Mouse (Mus musculus) limb, embryonic 12.5 days (tissue): ENCODE data around the gene Gm11733. TPM values are rescaled to one million over a fixed set of nuclear protein-coding genes. Genes with fewer than 3 reads are reported as not detected.

ENCODE experiments used
- ATAC-seq: fragments of 200-750 bp; cut with Nextera tagmentation; 2 replicates; pipeline ENCODE4 v1.8.0; 2017; ENCODE audit warnings: low read depth, moderate TSS enrichment; ENCODE audit not compliant: insufficient number of reproducible peaks, insufficient read depth, low FRiP score, low TSS enrichment
- H3K27ac ChIP-seq: fragments of 300-500 bp; sonication (generic); 2 replicates; pipeline ENCODE4 v1.5.1; 2016; ENCODE audit warnings: mild to moderate bottlenecking, moderate library complexity
- H3K27me3 ChIP-seq: fragments of 300-500 bp; sonication (generic); 2 replicates; pipeline ENCODE4 v1.6.1; 2016; ENCODE audit warnings: mild to moderate bottlenecking, moderate library complexity
- H3K36me3 ChIP-seq: fragments of 300-500 bp; sonication (generic); 2 replicates; pipeline ENCODE4 v1.6.1; 2016; ENCODE audit warnings: mild to moderate bottlenecking, moderate library complexity
- H3K4me1 ChIP-seq: fragments of 300-500 bp; sonication (generic); replicated peaks from 2 replicates; pipeline ENCODE4 v1.6.1; 2016
- H3K4me2 ChIP-seq: fragments of 300-500 bp; sonication (generic); 2 replicates; pipeline ENCODE4 v1.6.1; 2016; ENCODE audit warnings: mild to moderate bottlenecking, moderate library complexity
- H3K4me3 ChIP-seq: fragments of 300-500 bp; sonication (generic); replicated peaks from 2 replicates; pipeline ENCODE4 v1.5.1; 2016; ENCODE audit warnings: mild to moderate bottlenecking
- H3K9ac ChIP-seq: fragments of 300-500 bp; sonication (generic); replicated peaks from 2 replicates; pipeline ENCODE4 v1.6.1; 2016; ENCODE audit warnings: mild to moderate bottlenecking, moderate library complexity
- H3K9me3 ChIP-seq: fragments of 300-500 bp; sonication (generic); 2 replicates; pipeline ENCODE4 v1.6.1; 2016; ENCODE audit warnings: mild to moderate bottlenecking, moderate library complexity
- WGBS: fragments of 180-500 bp; shearing (Covaris S2); methylation state at CpG from one replicate; pipeline ENCODE4 v1.1.7; 2016; 5-methylcytosine and 5-hydroxymethylcytosine counted together
- polyA plus RNA-seq: library from polyadenylated mRNA; unstranded; fragments of >200 nt; fragmentation: Nextera tagmentation; extraction: Ambion mirVana; gene quantifications from 2 replicates; pipeline ENCODE4 v1.2.1, GENCODE M21; 2016

The Gm11733 gene
- polyA plus RNA-seq, 1 experiment from 2014 or later = not detected

- 20% methylated on average over 5 of the region's 5 CpGs for WGBS
- ATAC-seq = no peak
- Histone ChIP-seq H3K4me3 (no peak overlapping the region), H3K27ac (no peak overlapping the region), H3K4me2 (no peak overlapping the region), H3K9ac (no peak overlapping the region), H3K9me3 (no peaks in the 10 kb centered on the region), H3K27me3 (peaks cover 30% of the 10 kb centered on the region), H3K4me1 (peaks cover 38% of the 10 kb centered on the region), H3K36me3 (no peaks in the 10 kb centered on the region)
Measured at GRCm38 (mm10) chr11:117466292-117466691, 17.9 kb upstream of the Gm11733 start.

- no peak overlapping the region for H3K4me2 ChIP-seq
Measured at GRCm38 (mm10) chr11:117466911-117467310, 17.3 kb upstream of the Gm11733 start.

GRCm38 (mm10) chr11:117468585-117469363 lies 15.4 kb upstream of the Gm11733 start:
- no peak overlapping the region for H3K9ac ChIP-seq
- H3K4me3 ChIP-seq = no peak overlapping the region
- no peak for ATAC-seq
- 0 out of 2 replicates have a peak, but pooled peaks cover 10% of the 10 kb centered on the region for H3K27me3 ChIP-seq
- H3K4me2 ChIP-seq = no peak overlapping the region
- WGBS = 46% methylated on average over 6 of the region's 6 CpGs
- H3K27ac ChIP-seq = no peak overlapping the region
- H3K4me1 ChIP-seq = peaks cover 24% of the 10 kb centered on the region; the same call in 1 of the 2 replicates
- H3K36me3 ChIP-seq = no peaks in the 10 kb centered on the region
- no peaks in the 10 kb centered on the region for H3K9me3 ChIP-seq

More at GRCm38 (mm10) chr11:117466911-117467310, 17.3 kb upstream of the Gm11733 start:
- peaks cover 38% of the 10 kb centered on the region for H3K4me1 ChIP-seq
- H3K4me3 ChIP-seq = no peak overlapping the region
- H3K36me3 ChIP-seq = no peaks in the 10 kb centered on the region
- H3K27ac ChIP-seq = no peak overlapping the region
- H3K9me3 ChIP-seq = no peaks in the 10 kb centered on the region
- no peak for ATAC-seq
- peaks cover 25% of the 10 kb centered on the region for H3K27me3 ChIP-seq
- WGBS = 84% methylated on average over 7 of the region's 7 CpGs
- H3K9ac ChIP-seq = no peak overlapping the region

GRCm38 (mm10) chr11:117469724-117470123 lies 14.4 kb upstream of the Gm11733 start:
- Histone ChIP-seq H3K36me3 (no peaks in the 10 kb centered on the region), H3K4me1 (peaks cover 24% of the 10 kb centered on the region; the same call in 1 of the 2 replicates), H3K27ac (no peak overlapping the region), H3K27me3 (0 out of 2 replicates have a peak, but pooled peaks cover 10% of the 10 kb centered on the region), H3K4me2 (no peak overlapping the region), H3K9ac (no peak overlapping the region), H3K9me3 (no peaks in the 10 kb centered on the region), H3K4me3 (no peak overlapping the region)
- 0 out of 2 replicates have a peak, but pooled peaks have one; percentile 20 for ATAC-seq
- 69% methylated on average over 5 of the region's 5 CpGs for WGBS

- Histone ChIP-seq H3K27me3 (0 out of 2 replicates have a peak, but pooled peaks cover 7% of the 10 kb centered on the region), H3K27ac (no peak overlapping the region), H3K4me3 (no peak overlapping the region), H3K4me2 (no peak overlapping the region), H3K36me3 (no peaks in the 10 kb centered on the region), H3K4me1 (peaks cover 21% of the 10 kb centered on the region; the same call in 1 of the 2 replicates), H3K9ac (no peak overlapping the region), H3K9me3 (no peaks in the 10 kb centered on the region)
- 88% methylated on average over 12 of the region's 12 CpGs for WGBS
- ATAC-seq = no peak
Measured at GRCm38 (mm10) chr11:117470586-117471195, 13.5 kb upstream of the Gm11733 start.

GRCm38 (mm10) chr11:117471625-117472283 lies 12.4 kb upstream of the Gm11733 start:
- no peak overlapping the region for H3K4me2 ChIP-seq
- WGBS = 68% methylated on average over 14 of the region's 14 CpGs
- H3K27ac ChIP-seq = no peak overlapping the region
- H3K27me3 ChIP-seq = 0 out of 2 replicates have a peak, but pooled peaks cover 2% of the 10 kb centered on the region
- H3K36me3 ChIP-seq = no peaks in the 10 kb centered on the region
- no peak overlapping the region for H3K9ac ChIP-seq
- ATAC-seq = no peak
- no peaks in the 10 kb centered on the region for H3K9me3 ChIP-seq
- no peak overlapping the region for H3K4me3 ChIP-seq
- peaks cover 25% of the 10 kb centered on the region for H3K4me1 ChIP-seq

GRCm38 (mm10) chr11:117472885-117473284 lies 11.3 kb upstream of the Gm11733 start:
- Histone ChIP-seq H3K27me3 (no peaks in the 10 kb centered on the region), H3K4me3 (no peak overlapping the region), H3K9me3 (peaks cover 6% of the 10 kb centered on the region; the same call in 1 of the 2 replicates), H3K4me1 (peaks cover 25% of the 10 kb centered on the region), H3K9ac (no peak overlapping the region), H3K4me2 (no peak overlapping the region), H3K27ac (no peak overlapping the region), H3K36me3 (no peaks in the 10 kb centered on the region)
- no peak for ATAC-seq
- 80% methylated on average over 8 of the region's 8 CpGs for WGBS

GRCm38 (mm10) chr11:117475204-117475603 lies 9.0 kb upstream of the Gm11733 start:
- no peak overlapping the region for H3K9ac ChIP-seq
- 100% methylated on average over 2 of the region's 2 CpGs for WGBS
- no peak overlapping the region for H3K4me3 ChIP-seq
- peaks cover 6% of the 10 kb centered on the region; the same call in 1 of the 2 replicates for H3K9me3 ChIP-seq
- ATAC-seq = no peak
- H3K27ac ChIP-seq = no peak overlapping the region
- H3K4me2 ChIP-seq = no peak overlapping the region
- peaks cover 28% of the 10 kb centered on the region for H3K4me1 ChIP-seq
- no peaks in the 10 kb centered on the region for H3K27me3 ChIP-seq
- no peaks in the 10 kb centered on the region for H3K36me3 ChIP-seq

- Histone ChIP-seq H3K4me1 (peaks cover 28% of the 10 kb centered on the region), H3K9ac (no peak overlapping the region), H3K27ac (no peak overlapping the region), H3K36me3 (no peaks in the 10 kb centered on the region), H3K27me3 (no peaks in the 10 kb centered on the region), H3K4me3 (no peak overlapping the region), H3K9me3 (peaks cover 6% of the 10 kb centered on the region; the same call in 1 of the 2 replicates), H3K4me2 (peak overlapping the region; percentile 33)
- no peak for ATAC-seq
- 22% methylated on average over 10 of the region's 10 CpGs for WGBS
Measured at GRCm38 (mm10) chr11:117475669-117476068, 8.5 kb upstream of the Gm11733 start.

GRCm38 (mm10) chr11:117476554-117477107 lies 7.5 kb upstream of the Gm11733 start:
- Histone ChIP-seq H3K9me3 (peaks cover 6% of the 10 kb centered on the region; the same call in 1 of the 2 replicates), H3K4me2 (no peak overlapping the region), H3K27me3 (no peaks in the 10 kb centered on the region), H3K4me3 (no peak overlapping the region), H3K36me3 (no peaks in the 10 kb centered on the region), H3K4me1 (peaks cover 29% of the 10 kb centered on the region), H3K27ac (no peak overlapping the region), H3K9ac (no peak overlapping the region)
- ATAC-seq = no peak
- 76% methylated on average over 5 of the region's 5 CpGs for WGBS
